Mouse (Mus musculus) kidney, postnatal 10 days (tissue): ENCODE measurements around the gene Olfr715b.
"Not testable (repeated sequence)": the region's sequence is repeated elsewhere in the genome, so short reads cannot be mapped to it uniquely, and the experiment has no call there.

Experiments
- DNase-seq: peaks from one replicate; pipeline ENCODE4 v3.0.0; 2021; ENCODE audit warnings: mixed read lengths

Gene Olfr715b

DNA sequence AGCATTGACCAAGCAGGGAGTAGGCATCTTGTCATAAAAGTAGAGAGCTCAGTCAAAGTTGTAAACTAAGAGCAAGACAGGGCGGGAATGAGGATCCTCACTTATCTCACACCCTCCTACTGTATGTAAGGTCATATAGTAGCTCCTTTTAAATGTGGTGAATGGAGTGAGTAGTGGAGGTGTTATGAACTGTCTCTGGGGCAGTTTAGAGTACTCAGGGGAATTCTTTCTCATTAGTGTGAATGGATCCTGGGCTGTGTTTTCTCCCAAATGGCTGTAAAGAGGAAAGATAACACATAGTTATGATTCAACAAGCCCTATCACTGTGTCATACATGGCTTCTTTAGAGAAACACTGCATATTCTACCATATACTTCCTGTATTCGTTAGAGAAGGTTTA, at the start of gene Olfr715b:
TSS of gene Olfr715b (minus strand) at position 101 of the 400 bp plus-strand sequence.
- not testable (repeated sequence) for DNase-seq

DNA sequence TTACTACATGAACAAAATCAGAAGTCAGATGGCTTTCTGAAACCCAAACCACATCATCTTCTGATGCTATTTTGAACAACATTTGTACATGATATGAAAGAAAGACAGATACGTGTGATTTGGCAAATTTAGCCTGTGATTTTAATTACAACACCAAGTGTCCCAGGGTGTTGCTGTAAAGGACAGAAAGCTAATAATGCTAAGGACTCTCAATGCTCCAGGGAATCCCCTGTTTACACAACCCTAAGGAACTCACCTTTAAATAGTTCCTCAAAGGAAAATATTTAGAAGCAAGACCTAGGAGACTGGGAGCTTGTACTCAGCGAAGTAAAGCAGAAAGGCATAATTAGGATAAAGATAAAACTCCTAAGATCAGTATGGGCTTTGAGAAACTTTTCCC, 27.9 kb upstream of the Olfr715b start, which contains the start of gene Olfr716:
TSS of gene Olfr716 (plus strand) at position 301 of the 400 bp plus-strand sequence.
- not testable (repeated sequence) for DNase-seq

DNA sequence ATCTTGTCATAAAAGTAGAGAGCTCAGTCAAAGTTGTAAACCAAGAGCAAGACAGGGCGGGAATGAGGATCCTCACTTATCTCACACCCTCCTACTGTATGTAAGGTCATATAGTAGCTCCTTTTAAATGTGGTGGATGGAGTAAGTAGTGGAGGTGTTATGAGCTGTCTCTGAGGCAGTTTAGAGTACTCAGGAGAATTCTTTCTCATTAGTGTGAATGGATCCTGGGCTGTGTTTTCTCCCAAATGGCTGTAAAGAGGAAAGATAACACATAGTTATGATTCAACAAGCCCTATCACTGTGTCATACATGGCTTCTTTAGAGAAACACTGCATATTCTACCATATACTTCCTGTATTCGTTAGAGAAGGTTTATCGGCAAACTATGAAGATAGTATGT, 20.8 kb upstream of the Olfr715b start, which contains the start of gene Olfr715:
TSS of gene Olfr715 (minus strand) at position 101 of the 400 bp plus-strand sequence.
- not testable (repeated sequence) for DNase-seq

DNA sequence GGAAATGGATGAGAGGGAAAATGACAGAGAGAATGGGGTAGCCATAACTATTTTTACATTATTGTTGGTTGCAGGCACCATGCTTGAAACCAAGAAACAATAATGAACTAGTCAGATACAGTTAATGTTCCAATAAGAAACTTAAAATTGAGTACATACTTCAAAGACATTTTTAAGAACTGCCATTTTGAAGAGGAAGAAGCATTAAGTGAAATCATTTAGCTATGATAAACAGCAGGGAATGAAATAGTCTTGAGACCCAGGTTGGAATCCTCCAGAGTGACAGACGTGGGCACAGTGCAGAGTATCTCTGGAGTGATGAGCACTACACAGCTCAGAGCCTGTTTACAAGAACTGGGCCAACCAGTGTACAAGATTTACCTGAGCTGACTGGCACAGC, 17.2 kb downstream of the Olfr715b start, which contains the start of gene Olfr17:
TSS of gene Olfr17 (plus strand) at position 301 of the 400 bp plus-strand sequence.
- DNase-seq, result no peak

DNA sequence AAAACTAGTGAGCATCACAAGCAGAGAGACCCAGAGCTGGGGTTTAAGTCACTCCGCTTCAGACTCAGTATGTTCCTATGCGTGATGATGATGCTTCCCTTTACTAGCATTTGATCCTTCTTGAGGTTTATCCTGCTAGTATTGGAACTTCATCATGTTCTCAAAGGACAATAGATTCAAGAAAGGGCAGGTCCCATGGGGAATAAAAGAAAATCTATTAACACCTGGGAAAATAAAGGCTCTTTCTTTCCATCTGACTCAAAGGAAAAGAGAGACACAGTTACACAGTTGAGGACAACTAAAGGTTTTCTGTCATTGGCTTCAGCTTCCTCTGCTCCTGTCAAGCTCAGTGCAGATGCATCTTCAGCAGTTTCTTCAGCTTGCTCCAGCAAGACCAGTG, 39.5 kb downstream of the Olfr715b start, which contains the start of gene Olfr714:
TSS of gene Olfr714 (plus strand) at position 301 of the 400 bp plus-strand sequence.
- DNase-seq, result no peak
